28 mouse cellular contexts compared by ENCODE assay signal in genomic region chr6:88015797-88016196, GRCm38 (mm10). TPM values are rescaled to one million over a fixed set of nuclear protein-coding genes. Genes with fewer than 3 reads are reported as not detected.
DNase-seq lines count a peak whose midpoint lies in the region; ATAC-seq and TF ChIP-seq lines count a peak whose summit lies in the region.
"Had no signal": no experiment of that assay in that cellular context is flagged by ENCODE, and none has a peak within 500 bp of the region (broad histone marks: within the 10 kb centered on the region; RNA-seq: fewer than 3 reads in every experiment).

No protein-coding gene starts in this region.

- 53% methylated on average over 2 of the region's 2 CpGs for WGBS in intestine, embryonic 15.5 days
- 51% methylated on average over 2 of the region's 2 CpGs for WGBS in intestine, postnatal 0 days
- 27% methylated on average over 2 of the region's 2 CpGs for WGBS in liver, embryonic 13.5 days (ENCODE audit: insufficient replicate concordance)
- whole genome bisulfite sequencing in heart, embryonic 10.5 days = 45% methylated on average over 2 of the region's 2 CpGs

- H3K27me3 ChIP-seq in intestine, embryonic 15.5 days (replicated peaks) = no peaks in the 10 kb centered on the region
- no peaks in the 10 kb centered on the region for H3K27me3 ChIP-seq in intestine, postnatal 0 days (replicated peaks; ENCODE audit: control insufficient read depth, insufficient read depth, low read length)
- H3K27me3 ChIP-seq in liver, embryonic 13.5 days = no peaks in the 10 kb centered on the region
- H3K27me3 ChIP-seq in heart, embryonic 10.5 days (ENCODE audit: insufficient read depth, poor library complexity, severe bottlenecking) = no peaks in the 10 kb centered on the region
- H3K27me3 ChIP-seq: hindbrain, embryonic 13.5 days; limb, embryonic 15.5 days; lung, embryonic 15.5 days; midbrain, embryonic 12.5 days; Patski had no signal

- no peak overlapping the region for H3K4me3 ChIP-seq in intestine, embryonic 15.5 days (replicated peaks)
- H3K4me3 ChIP-seq in intestine, postnatal 0 days (ENCODE audit: low read depth, low read length) = no peak overlapping the region
- no peak overlapping the region for H3K4me3 ChIP-seq in liver, embryonic 13.5 days (replicated peaks)
- no peak overlapping the region for H3K4me3 ChIP-seq in heart, embryonic 10.5 days
- H3K4me3 ChIP-seq: erythroblast, embryonic 14.5 days; hindbrain, embryonic 13.5 days; limb, embryonic 10.5 days; limb, embryonic 15.5 days; lung, embryonic 15.5 days; midbrain, embryonic 12.5 days had no signal

- H3K36me3 ChIP-seq in intestine, embryonic 15.5 days = 0 out of 2 replicates have a peak, but pooled peaks cover 5% of the 10 kb centered on the region
- peaks cover 17% of the 10 kb centered on the region for H3K36me3 ChIP-seq in intestine, postnatal 0 days (ENCODE audit: control insufficient read depth, insufficient read depth)
- H3K36me3 ChIP-seq in liver, embryonic 13.5 days = peaks cover 33% of the 10 kb centered on the region
- H3K36me3 ChIP-seq in heart, embryonic 10.5 days = peaks cover 24% of the 10 kb centered on the region

- no peaks in the 10 kb centered on the region for H3K9me3 ChIP-seq in intestine, embryonic 15.5 days
- no peaks in the 10 kb centered on the region for H3K9me3 ChIP-seq in intestine, postnatal 0 days (ENCODE audit: control insufficient read depth)
- H3K9me3 ChIP-seq in liver, embryonic 13.5 days (replicated peaks) = no peaks in the 10 kb centered on the region
- no peaks in the 10 kb centered on the region for H3K9me3 ChIP-seq in heart, embryonic 10.5 days
- H3K9me3 ChIP-seq: hindbrain, embryonic 13.5 days; limb, embryonic 10.5 days; limb, embryonic 15.5 days; lung, embryonic 15.5 days; midbrain, embryonic 12.5 days had no signal

- H3K9ac ChIP-seq in intestine, embryonic 15.5 days = no peak overlapping the region
- H3K9ac ChIP-seq in intestine, postnatal 0 days (ENCODE audit: low read depth, low read length) = no peak overlapping the region
- H3K9ac ChIP-seq in liver, embryonic 13.5 days = 0 out of 2 replicates have a peak overlapping the region, but pooled peaks have one; percentile 8
- H3K9ac ChIP-seq: forebrain, postnatal 0 days; hindbrain, embryonic 13.5 days; limb, embryonic 15.5 days; lung, embryonic 15.5 days; midbrain, embryonic 12.5 days had no signal

- H3K4me1 ChIP-seq in intestine, embryonic 15.5 days (replicated peaks) = peaks cover 3% of the 10 kb centered on the region; the same call in 1 of the 2 replicates
- no peaks in the 10 kb centered on the region for H3K4me1 ChIP-seq in intestine, postnatal 0 days (replicated peaks; ENCODE audit: control insufficient read depth, insufficient read depth, low read length)
- peaks cover 41% of the 10 kb centered on the region for H3K4me1 ChIP-seq in liver, embryonic 13.5 days (replicated peaks)
- H3K4me1 ChIP-seq in heart, embryonic 10.5 days = peaks cover 41% of the 10 kb centered on the region
- H3K4me1 ChIP-seq: lung, embryonic 15.5 days had no signal

- 0 out of 2 replicates have a peak, but pooled peaks have one; percentile 23 for ATAC-seq in intestine, embryonic 15.5 days
- no peak for ATAC-seq in intestine, postnatal 0 days
- peak; percentile 80 for ATAC-seq in liver, embryonic 13.5 days (ENCODE audit: low read depth)
- ATAC-seq in megakaryocyte-erythroid progenitor cell, adult 5-6 weeks (replicated peaks; ENCODE audit: low FRiP score, low TSS enrichment, poor library complexity, severe bottlenecking) = peak; percentile 73
- ATAC-seq: forebrain, postnatal 0 days; Patski had no signal

- no peak overlapping the region for H3K27ac ChIP-seq in intestine, embryonic 15.5 days
- H3K27ac ChIP-seq in intestine, postnatal 0 days (ENCODE audit: low read depth, low read length) = no peak overlapping the region
- H3K27ac ChIP-seq in liver, embryonic 13.5 days = no peak overlapping the region
- H3K27ac ChIP-seq in heart, embryonic 10.5 days = no peak overlapping the region
- H3K27ac ChIP-seq: hindbrain, embryonic 13.5 days; kidney, postnatal 0 days; limb, embryonic 10.5 days; limb, embryonic 15.5 days; lung, embryonic 15.5 days; midbrain, embryonic 12.5 days had no signal

- intact Hi-C loops in heart, postnatal 10 days (cut with DNase I) = no loop called here

- H3K4me2 ChIP-seq in intestine, embryonic 15.5 days (replicated peaks) = no peak overlapping the region
- no peak overlapping the region for H3K4me2 ChIP-seq in intestine, postnatal 0 days (replicated peaks; ENCODE audit: low read depth)
- peak overlapping the region; percentile 10; the same call in 1 of the 2 replicates for H3K4me2 ChIP-seq in liver, embryonic 13.5 days
- H3K4me2 ChIP-seq: heart, embryonic 11.5 days; hindbrain, embryonic 13.5 days; limb, embryonic 15.5 days; lung, embryonic 15.5 days; midbrain, embryonic 12.5 days had no signal

- DNase-seq in c-Kit-positive CD71-positive TER-119-positive erythroid progenitor cells, embryonic 14.5 days (ENCODE audit: low spot score) = peak; percentile 59
- DNase-seq in liver, embryonic 13.5 days = no peak
- DNase-seq in heart, embryonic 10.5 days (ENCODE audit: low spot score) = no peak
- no peak for DNase-seq in heart, postnatal 10 days
- no peak for DNase-seq in MN1 (ENCODE audit: low spot score)
- DNase-seq: adrenal gland, postnatal 14 days; cerebellum, adult 18-20 months; cerebellum, postnatal 10 days; forebrain, postnatal 0 days; gastrocnemius, postnatal 14 days; heart, postnatal 4 days; kidney, adult 18-20 months; layer of hippocampus, postnatal 36 days; retina, postnatal 1 day; right cerebral cortex, postnatal 14 days; thymus, postnatal 14 days had no signal

- no peak for TF ChIP-seq CTCF in intestine, postnatal 0 days (IDR thresholded peaks at IDR 0.05; ENCODE audit: low read depth)

RNA-seq across cellular contexts. Expression of gene Rab7, which starts 29.3 kb away (rescaled TPM):
- polyA plus RNA-seq in intestine, embryonic 15.5 days (2015; fragmentation: Nextera tagmentation; extraction: Ambion mirVana) = 243 and 244 TPM in 2 replicates
- 219 and 226 TPM in 2 replicates for polyA plus RNA-seq in intestine, postnatal 0 days (2015; fragmentation: Nextera tagmentation; extraction: Ambion mirVana)
- polyA plus RNA-seq in liver, embryonic 13.5 days (2015; fragmentation: Nextera tagmentation; extraction: Ambion mirVana) = 108 and 132 TPM in 2 replicates
- 158 and 182 TPM in 2 replicates for total RNA-seq in megakaryocyte-erythroid progenitor cell, adult 5-6 weeks (2014; fragmentation: Nextera tagmentation)
- 59.7 and 68.5 TPM in 2 replicates for total RNA-seq in megakaryocyte-erythroid progenitor cell, adult 5-6 weeks (2017)
- polyA plus RNA-seq in heart, embryonic 10.5 days (2016; fragmentation: Nextera tagmentation; extraction: Ambion mirVana) = 217 and 229 TPM in 2 replicates
- total RNA-seq in heart, postnatal 10 days (2021) = 100 to 1,000 TPM; 263 to 282 TPM

RNA-seq across cellular contexts. Expression of gene H1fx, which starts 34.4 kb away (rescaled TPM):
- 23.4 and 29.6 TPM in 2 replicates for polyA plus RNA-seq in intestine, embryonic 15.5 days (2015; fragmentation: Nextera tagmentation; extraction: Ambion mirVana)
- polyA plus RNA-seq in intestine, postnatal 0 days (2015; fragmentation: Nextera tagmentation; extraction: Ambion mirVana) = 15.4 and 17.5 TPM in 2 replicates
- polyA plus RNA-seq in liver, embryonic 13.5 days (2015; fragmentation: Nextera tagmentation; extraction: Ambion mirVana) = 1.8 and 2.5 TPM in 2 replicates
- 3.0 and 6.1 TPM in 2 replicates for total RNA-seq in megakaryocyte-erythroid progenitor cell, adult 5-6 weeks (2014; fragmentation: Nextera tagmentation)
- total RNA-seq in megakaryocyte-erythroid progenitor cell, adult 5-6 weeks (2017) = 0.95 and 2.3 TPM in 2 replicates
- 11.1 and 18.7 TPM in 2 replicates for polyA plus RNA-seq in heart, embryonic 10.5 days (2016; fragmentation: Nextera tagmentation; extraction: Ambion mirVana)
- 10 to 100 TPM; 16.7 to 23.0 TPM for total RNA-seq in heart, postnatal 10 days (2021)
